Mouse (Mus musculus) limb, embryonic 12.5 days (tissue): ENCODE data around the gene Hmg20a. TPM values are rescaled to one million over a fixed set of nuclear protein-coding genes. Genes with fewer than 3 reads are reported as not detected.

Experiments
- ATAC-seq: fragments of 200-750 bp; cut with Nextera tagmentation; 2 replicates; pipeline ENCODE4 v1.8.0; 2017; ENCODE audit warnings: low read depth, moderate TSS enrichment; ENCODE audit not compliant: insufficient number of reproducible peaks, insufficient read depth, low FRiP score, low TSS enrichment
- H3K27ac ChIP-seq: fragments of 300-500 bp; sonication (generic); 2 replicates; pipeline ENCODE4 v1.5.1; 2016; ENCODE audit warnings: mild to moderate bottlenecking, moderate library complexity
- H3K27me3 ChIP-seq: fragments of 300-500 bp; sonication (generic); 2 replicates; pipeline ENCODE4 v1.6.1; 2016; ENCODE audit warnings: mild to moderate bottlenecking, moderate library complexity
- H3K36me3 ChIP-seq: fragments of 300-500 bp; sonication (generic); 2 replicates; pipeline ENCODE4 v1.6.1; 2016; ENCODE audit warnings: mild to moderate bottlenecking, moderate library complexity
- H3K4me1 ChIP-seq: fragments of 300-500 bp; sonication (generic); replicated peaks from 2 replicates; pipeline ENCODE4 v1.6.1; 2016
- H3K4me2 ChIP-seq: fragments of 300-500 bp; sonication (generic); 2 replicates; pipeline ENCODE4 v1.6.1; 2016; ENCODE audit warnings: mild to moderate bottlenecking, moderate library complexity
- H3K4me3 ChIP-seq: fragments of 300-500 bp; sonication (generic); replicated peaks from 2 replicates; pipeline ENCODE4 v1.5.1; 2016; ENCODE audit warnings: mild to moderate bottlenecking
- H3K9ac ChIP-seq: fragments of 300-500 bp; sonication (generic); replicated peaks from 2 replicates; pipeline ENCODE4 v1.6.1; 2016; ENCODE audit warnings: mild to moderate bottlenecking, moderate library complexity
- H3K9me3 ChIP-seq: fragments of 300-500 bp; sonication (generic); 2 replicates; pipeline ENCODE4 v1.6.1; 2016; ENCODE audit warnings: mild to moderate bottlenecking, moderate library complexity
- WGBS: fragments of 180-500 bp; shearing (Covaris S2); methylation state at CpG from one replicate; pipeline ENCODE4 v1.1.7; 2016; 5-methylcytosine and 5-hydroxymethylcytosine counted together
- polyA plus RNA-seq: library from polyadenylated mRNA; unstranded; fragments of >200 nt; fragmentation: Nextera tagmentation; extraction: Ambion mirVana; gene quantifications from 2 replicates; pipeline ENCODE4 v1.2.1, GENCODE M21; 2016

Gene Hmg20a
- polyA plus RNA-seq, 1 experiment from 2014 or later: 72.9 TPM

DNA sequence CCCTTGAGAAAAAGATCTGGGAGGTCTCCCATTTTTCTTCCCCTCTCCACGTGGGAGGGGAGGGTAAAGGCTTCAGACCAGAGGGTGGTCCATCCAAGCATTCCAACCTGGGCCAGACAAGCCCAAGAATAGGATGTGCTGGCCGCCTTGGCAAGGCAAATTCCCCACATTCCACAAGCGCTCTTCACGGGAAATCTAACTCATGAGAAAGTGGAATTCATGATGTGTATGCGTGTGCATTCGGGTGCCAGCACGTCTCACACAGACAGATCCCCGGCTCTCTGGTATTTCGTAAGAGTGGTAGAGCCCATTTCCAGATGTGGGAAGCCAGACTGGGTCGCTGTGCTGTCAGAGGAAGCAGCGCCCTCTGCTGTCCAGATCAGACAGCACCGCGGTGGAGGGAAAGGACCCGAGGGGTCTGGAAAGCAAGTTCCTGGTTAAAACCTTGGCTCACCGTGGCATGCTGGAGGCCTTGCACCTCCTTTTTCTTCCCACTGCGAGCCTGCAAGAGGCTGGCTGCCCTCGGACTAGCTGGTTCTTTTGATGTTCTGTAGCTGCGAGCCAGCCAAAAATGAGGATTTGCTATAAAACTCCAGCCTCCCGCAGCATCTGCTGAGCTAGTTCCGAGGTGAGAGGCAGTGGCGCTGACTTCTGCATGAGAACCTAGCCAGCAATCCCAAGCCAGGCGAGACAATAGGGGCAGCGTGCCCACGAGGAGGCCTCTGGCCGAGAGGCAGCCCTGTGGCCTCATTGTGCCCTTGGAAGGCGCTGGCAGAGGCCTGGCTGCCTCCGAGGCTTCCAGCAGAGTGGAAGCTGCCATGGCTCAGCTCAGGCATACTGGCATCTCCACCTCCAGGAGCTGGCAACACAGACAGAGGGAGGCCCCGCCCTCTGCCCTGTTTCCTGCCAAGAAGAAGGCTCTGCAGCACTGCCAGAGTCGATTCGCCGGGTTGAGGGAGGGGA, 87.7 kb downstream of the Hmg20a start:
- peak; percentile 38 for ATAC-seq
- WGBS: 1% methylated on average over 31 of the region's 31 CpGs
- peak overlapping the region; percentile 76 for H3K4me2 ChIP-seq

DNA sequence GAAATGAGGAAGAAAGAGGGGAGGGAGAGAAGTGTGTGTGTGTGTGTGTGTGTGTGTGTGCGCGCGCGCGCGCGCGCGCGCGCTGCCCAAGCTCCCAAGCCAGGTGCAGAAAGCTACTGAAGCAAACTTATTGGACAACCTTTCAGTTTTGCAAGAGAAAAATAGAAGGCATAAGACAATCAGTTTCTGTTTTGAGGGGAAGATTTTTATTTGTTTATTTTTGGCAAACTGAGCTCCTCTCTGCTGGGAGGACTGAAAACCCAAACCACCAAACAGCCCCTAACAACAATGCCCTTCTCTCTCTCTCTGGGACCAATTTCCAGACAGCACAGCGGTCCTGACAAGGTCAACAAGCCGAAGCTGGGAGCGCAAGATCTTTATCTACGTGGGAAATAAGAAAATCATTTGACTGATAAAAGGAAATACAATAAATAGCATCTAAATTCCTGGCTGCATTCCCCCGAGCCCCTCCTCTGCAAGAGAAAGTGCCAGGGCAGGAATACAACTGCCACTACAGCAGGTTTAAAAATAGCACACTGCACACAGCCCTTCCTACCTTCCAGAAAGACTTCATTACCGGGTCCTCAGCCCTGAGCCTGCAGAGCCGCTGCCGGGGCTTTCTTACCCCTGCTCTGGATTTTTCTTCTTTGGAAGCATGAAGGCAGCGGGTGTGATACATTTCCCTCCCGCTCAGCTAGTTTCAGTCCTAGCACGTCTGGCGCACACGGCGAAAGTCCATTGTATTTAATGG, 88.7 kb downstream of the Hmg20a start:
- Histone ChIP-seq H3K9ac (peak overlapping the region; percentile 52), H3K4me1 (peaks cover 55% of the 10 kb centered on the region), H3K36me3 (no peaks in the 10 kb centered on the region), H3K27ac (peak overlapping the region; percentile 93), H3K27me3 (peaks cover 14% of the 10 kb centered on the region; the same call in 1 of the 2 replicates), H3K9me3 (no peaks in the 10 kb centered on the region), H3K4me3 (peak overlapping the region; percentile 41), H3K4me2 (peak overlapping the region; percentile 76)
- no peak for ATAC-seq
- WGBS: 7% methylated on average over 25 of the region's 25 CpGs

More for the DNA sequence above, 87.7 kb downstream of the Hmg20a start:
- Histone ChIP-seq H3K4me3 (peak overlapping the region; percentile 41), H3K9me3 (no peaks in the 10 kb centered on the region), H3K4me1 (peaks cover 59% of the 10 kb centered on the region), H3K27ac (peak overlapping the region; percentile 93), H3K9ac (peak overlapping the region; percentile 52), H3K36me3 (no peaks in the 10 kb centered on the region), H3K27me3 (peaks cover 14% of the 10 kb centered on the region; the same call in 1 of the 2 replicates)

DNA sequence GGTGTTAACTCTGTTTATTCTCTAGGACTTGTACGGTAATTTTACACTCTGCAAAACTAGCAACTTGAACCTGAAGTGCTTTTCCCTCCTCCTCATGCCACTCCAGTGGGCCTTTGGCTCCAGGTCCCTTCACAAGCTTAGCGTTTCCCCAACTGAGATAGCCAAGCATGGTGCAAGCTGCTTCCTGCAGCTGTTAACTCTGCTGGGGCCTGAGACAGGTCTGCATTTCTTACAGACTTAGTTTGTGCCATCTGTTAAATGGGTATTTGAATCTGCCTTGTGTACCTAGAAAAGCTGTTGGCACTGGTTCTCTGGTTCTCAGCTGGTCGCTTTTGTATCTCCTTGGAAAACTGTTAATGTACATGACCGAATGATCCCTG, 89.3 kb downstream of the Hmg20a start:
- ATAC-seq: 0 out of 2 replicates have a peak, but pooled peaks have one; percentile 34
- H3K27ac ChIP-seq: peak overlapping the region; percentile 93
- peak overlapping the region; percentile 76 for H3K4me2 ChIP-seq
- peaks cover 49% of the 10 kb centered on the region for H3K4me1 ChIP-seq
- no peaks in the 10 kb centered on the region for H3K36me3 ChIP-seq
- peak overlapping the region; percentile 41 for H3K4me3 ChIP-seq
- H3K27me3 ChIP-seq: peaks cover 14% of the 10 kb centered on the region; the same call in 1 of the 2 replicates
- WGBS: 49% methylated on average over 4 of the region's 4 CpGs
- no peaks in the 10 kb centered on the region for H3K9me3 ChIP-seq
- 0 out of 2 replicates have a peak overlapping the region, but pooled peaks have one; percentile 0 for H3K9ac ChIP-seq

DNA sequence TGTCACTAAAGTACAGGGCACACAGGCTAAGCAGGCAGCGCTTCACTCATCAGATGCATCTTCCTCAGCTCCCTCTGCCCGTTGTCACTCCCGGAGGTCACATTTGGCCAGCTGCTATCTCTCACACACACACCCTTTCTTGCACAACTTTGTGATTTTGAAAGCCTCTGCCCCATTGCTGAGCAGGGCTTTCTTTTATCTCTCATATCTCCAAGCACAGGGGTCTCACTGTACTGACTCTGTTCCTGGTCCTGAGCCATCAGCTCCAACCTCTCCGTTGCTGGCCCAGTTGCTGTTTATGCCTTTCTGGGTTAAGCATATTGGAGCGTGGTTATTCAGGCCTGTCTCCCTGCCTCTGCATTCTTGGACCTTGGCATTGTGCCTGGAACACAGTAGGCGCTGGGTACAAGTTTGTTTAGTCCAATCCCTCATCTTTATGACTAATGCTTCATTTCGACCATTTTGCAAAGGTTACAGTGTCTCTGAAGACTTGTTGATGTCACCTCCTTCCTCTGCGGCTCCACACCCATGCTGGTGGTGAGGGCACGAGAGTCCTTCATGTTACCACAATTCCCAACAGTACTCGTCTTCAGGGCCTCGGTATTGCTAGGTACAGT, 90.5 kb downstream of the Hmg20a start:
- no peak overlapping the region for H3K4me3 ChIP-seq
- no peak overlapping the region for H3K9ac ChIP-seq
- H3K36me3 ChIP-seq: no peaks in the 10 kb centered on the region
- WGBS: 73% methylated on average over 11 of the region's 11 CpGs
- H3K4me1 ChIP-seq: peaks cover 39% of the 10 kb centered on the region
- ATAC-seq: no peak
- H3K27ac ChIP-seq: no peak overlapping the region
- H3K9me3 ChIP-seq: no peaks in the 10 kb centered on the region
- no peak overlapping the region for H3K4me2 ChIP-seq
- peaks cover 14% of the 10 kb centered on the region; the same call in 1 of the 2 replicates for H3K27me3 ChIP-seq

DNA sequence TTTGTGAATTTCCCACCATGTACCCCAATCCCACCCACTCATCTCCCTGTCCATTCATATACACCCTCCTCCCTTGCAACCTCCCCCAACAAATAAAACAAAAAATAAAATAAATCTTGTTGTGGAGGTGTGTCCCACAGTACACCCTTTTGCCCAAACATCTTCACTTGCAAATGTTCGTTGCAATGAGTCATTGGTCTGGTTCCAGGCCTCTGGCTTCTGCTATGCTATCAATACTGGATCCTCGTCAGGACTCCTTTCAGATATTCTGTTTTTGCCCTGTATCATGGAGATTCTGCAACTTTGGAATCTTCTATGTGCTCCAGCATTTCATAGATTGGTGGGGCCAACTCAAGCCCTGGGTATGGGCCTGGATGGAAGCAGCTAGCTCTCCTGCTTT, 91.9 kb downstream of the Hmg20a start:
- Histone ChIP-seq H3K27ac (no peak overlapping the region), H3K27me3 (peaks cover 14% of the 10 kb centered on the region; the same call in 1 of the 2 replicates), H3K4me1 (peaks cover 28% of the 10 kb centered on the region), H3K4me3 (no peak overlapping the region), H3K36me3 (no peaks in the 10 kb centered on the region), H3K4me2 (no peak overlapping the region), H3K9ac (no peak overlapping the region), H3K9me3 (no peaks in the 10 kb centered on the region)
- no peak for ATAC-seq
- 80% methylated on average over 2 of the region's 2 CpGs for WGBS

DNA sequence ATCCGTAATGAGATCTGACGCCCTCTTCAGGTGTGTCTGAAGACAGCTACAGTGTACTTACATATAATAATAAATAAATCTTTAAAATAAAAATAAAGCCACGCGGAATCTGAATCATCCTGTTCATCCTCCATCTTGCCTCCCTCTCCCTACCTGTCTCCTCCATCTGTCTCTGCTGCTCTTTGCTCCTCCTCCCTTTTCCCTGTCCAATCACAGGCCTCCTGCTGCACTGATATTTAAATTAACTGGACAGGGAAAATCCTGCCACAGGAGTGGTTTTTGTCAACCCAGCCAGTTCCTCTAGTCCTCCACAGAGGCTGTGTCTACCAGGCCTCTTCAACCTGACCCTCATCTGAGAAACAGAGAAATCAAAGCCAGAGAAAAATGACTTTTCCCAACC, 94.1 kb downstream of the Hmg20a start:
- no peak overlapping the region for H3K27ac ChIP-seq
- 82% methylated on average over 4 of the region's 4 CpGs for WGBS
- no peak overlapping the region for H3K9ac ChIP-seq
- no peak for ATAC-seq
- peaks cover 21% of the 10 kb centered on the region for H3K4me1 ChIP-seq
- no peaks in the 10 kb centered on the region for H3K36me3 ChIP-seq
- H3K4me3 ChIP-seq: no peak overlapping the region
- peaks cover 14% of the 10 kb centered on the region; the same call in 1 of the 2 replicates for H3K27me3 ChIP-seq
- no peak overlapping the region for H3K4me2 ChIP-seq
- H3K9me3 ChIP-seq: no peaks in the 10 kb centered on the region

DNA sequence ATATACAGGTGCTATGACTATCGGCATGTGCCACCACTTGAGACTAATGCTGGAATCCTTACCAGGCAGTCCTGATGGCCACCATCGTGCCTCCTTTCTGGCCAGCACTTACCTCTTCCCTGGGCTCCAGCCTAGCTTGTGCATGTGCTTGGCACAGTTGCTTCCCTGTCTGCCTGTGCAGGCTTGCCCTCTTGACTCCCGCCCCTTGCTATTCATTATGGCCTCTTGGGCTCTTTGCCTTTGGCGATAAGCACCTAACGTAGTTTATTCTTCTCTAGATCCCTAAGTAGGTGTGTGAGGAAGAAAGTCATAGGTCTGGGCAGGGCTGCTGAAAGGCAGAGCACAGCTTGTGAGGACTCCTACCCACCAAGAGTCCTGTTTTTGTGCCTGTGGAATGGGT, 96.7 kb downstream of the Hmg20a start:
- no peaks in the 10 kb centered on the region for H3K9me3 ChIP-seq
- H3K27ac ChIP-seq: no peak overlapping the region
- H3K4me1 ChIP-seq: peaks cover 18% of the 10 kb centered on the region
- no peak overlapping the region for H3K4me2 ChIP-seq
- H3K4me3 ChIP-seq: no peak overlapping the region
- 76% methylated on average over 5 of the region's 5 CpGs for WGBS
- H3K9ac ChIP-seq: no peak overlapping the region
- no peak for ATAC-seq
- H3K27me3 ChIP-seq: no peaks in the 10 kb centered on the region
- no peaks in the 10 kb centered on the region for H3K36me3 ChIP-seq

DNA sequence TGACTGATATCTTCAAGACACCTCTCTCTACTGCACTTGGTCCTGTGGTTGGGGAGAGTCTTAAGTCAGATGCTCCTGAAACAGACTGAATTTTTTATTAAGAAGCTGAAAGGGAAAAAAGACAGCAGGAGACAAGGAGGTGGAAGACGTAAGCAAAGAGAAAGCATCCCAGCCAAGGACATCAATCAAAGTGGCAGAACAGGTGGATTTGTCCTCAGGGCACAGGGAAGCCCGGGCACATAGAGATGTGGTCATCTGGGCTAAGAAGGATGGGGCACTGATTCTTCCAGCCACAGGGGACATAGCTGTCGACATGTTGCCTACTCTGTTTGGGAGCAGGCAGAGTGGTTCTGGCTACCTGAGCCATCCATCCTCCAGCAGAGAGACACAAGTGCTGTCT, 97.8 kb downstream of the Hmg20a start:
- no peak for ATAC-seq
- no peak overlapping the region for H3K9ac ChIP-seq
- WGBS: 58% methylated on average over 3 of the region's 3 CpGs
- no peaks in the 10 kb centered on the region for H3K36me3 ChIP-seq
- no peaks in the 10 kb centered on the region for H3K27me3 ChIP-seq
- no peak overlapping the region for H3K4me3 ChIP-seq
- H3K4me1 ChIP-seq: peaks cover 18% of the 10 kb centered on the region
- H3K4me2 ChIP-seq: no peak overlapping the region
- H3K9me3 ChIP-seq: no peaks in the 10 kb centered on the region
- H3K27ac ChIP-seq: no peak overlapping the region

DNA sequence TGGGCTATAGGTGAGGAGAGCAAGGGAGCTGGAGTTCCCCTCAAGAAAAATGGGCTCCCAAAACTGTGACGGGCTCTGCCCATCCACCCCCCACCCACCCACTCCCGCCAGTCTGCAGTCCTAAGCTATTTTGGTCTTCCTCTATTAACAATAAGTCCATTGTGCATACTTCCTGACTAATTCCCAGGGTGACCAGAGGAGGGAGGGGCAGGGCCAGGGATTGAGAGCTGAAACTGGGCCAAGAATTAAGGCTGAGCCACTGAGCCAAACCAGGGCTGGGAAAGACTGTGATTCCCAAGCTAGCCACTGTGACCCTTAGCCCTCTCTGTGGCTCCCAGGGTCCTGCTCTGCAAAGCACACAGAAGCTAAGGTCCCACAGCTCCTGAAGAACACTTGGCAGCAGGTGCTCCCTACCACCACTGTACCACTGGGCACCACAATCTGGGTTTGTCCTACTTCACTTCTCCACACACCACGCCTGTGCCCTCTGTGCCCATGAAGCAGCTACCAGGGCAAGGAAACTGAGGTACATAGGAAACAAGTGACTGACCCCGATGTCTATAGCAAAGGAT, 98.4 kb downstream of the Hmg20a start:
- H3K36me3 ChIP-seq: no peaks in the 10 kb centered on the region
- WGBS: 71% methylated on average over 4 of the region's 4 CpGs
- H3K4me3 ChIP-seq: no peak overlapping the region
- peak; percentile 56 for ATAC-seq
- peaks cover 18% of the 10 kb centered on the region for H3K4me1 ChIP-seq
- no peaks in the 10 kb centered on the region for H3K9me3 ChIP-seq
- no peak overlapping the region for H3K4me2 ChIP-seq
- H3K9ac ChIP-seq: no peak overlapping the region
- H3K27ac ChIP-seq: no peak overlapping the region
- H3K27me3 ChIP-seq: no peaks in the 10 kb centered on the region

DNA sequence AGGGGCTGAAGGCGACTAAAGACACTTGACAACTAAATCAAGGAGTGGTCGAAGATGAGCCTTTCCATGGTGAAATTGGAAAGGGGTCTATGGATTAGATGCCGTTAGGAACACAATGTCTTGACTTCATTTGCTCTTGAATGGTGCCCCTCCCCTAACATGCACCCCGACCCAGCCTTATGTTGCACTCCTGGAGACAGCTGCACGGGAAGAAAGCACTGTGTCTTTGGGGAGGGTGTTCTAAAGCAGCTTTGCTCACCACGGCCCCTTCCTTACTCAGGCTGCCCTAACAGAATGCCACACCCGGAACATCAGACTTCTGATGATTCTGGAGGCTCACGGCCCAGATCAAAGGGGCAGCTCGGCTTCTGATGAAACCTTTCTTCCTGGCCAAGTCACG, 103.9 kb downstream of the Hmg20a start:
- ATAC-seq: no peak
- Histone ChIP-seq H3K27ac (no peak overlapping the region), H3K9ac (no peak overlapping the region), H3K4me1 (peaks cover 14% of the 10 kb centered on the region), H3K27me3 (no peaks in the 10 kb centered on the region), H3K36me3 (no peaks in the 10 kb centered on the region), H3K4me2 (no peak overlapping the region), H3K9me3 (no peaks in the 10 kb centered on the region), H3K4me3 (no peak overlapping the region)
- WGBS: 57% methylated on average over 10 of the region's 10 CpGs
